Mouse (Mus musculus): ENCODE results near the gene Acot4. TPM values are rescaled to one million over a fixed set of nuclear protein-coding genes. Genes with fewer than 3 reads are reported as not detected.
"Not testable (repeated sequence)": the region's sequence is repeated elsewhere in the genome, so short reads cannot be mapped to it uniquely, and the experiment has no call there.

Gene Acot4
- polyA plus RNA-seq, 1 experiment from 2014 or later = 0.17 TPM

DNA sequence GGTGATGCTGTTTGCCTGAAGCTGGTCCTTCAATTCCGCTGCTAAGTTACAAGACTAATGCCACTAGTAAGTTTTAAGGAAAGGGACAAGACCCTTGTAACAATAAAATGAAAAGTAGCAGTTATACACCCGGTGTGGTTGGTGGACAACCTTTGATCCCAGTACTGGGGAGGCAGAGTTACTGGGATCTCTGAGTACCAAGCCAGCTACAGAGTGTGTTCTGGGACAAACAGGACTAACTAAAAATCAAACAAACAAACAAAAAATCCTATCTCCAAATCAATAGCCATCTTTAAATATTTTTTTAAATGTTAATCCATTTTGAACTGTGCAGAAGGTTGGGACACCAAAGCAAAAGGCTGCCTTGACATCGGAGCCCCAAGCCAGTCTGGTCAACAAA is 28.0 kb upstream of the Acot4 start:
- Histone ChIP-seq H3K4me3 (peak overlapping the region; percentile 52), H3K27me3 (no peaks in the 10 kb centered on the region), H3K4me1 (peaks cover 16% of the 10 kb centered on the region), H3K9me3 (no peaks in the 10 kb centered on the region), H3K36me3 (peaks cover 3% of the 10 kb centered on the region; the same call in 1 of the 2 replicates), H3K4me2 (peak overlapping the region; percentile 52), H3K27ac (no peak overlapping the region), H3K9ac (no peak overlapping the region)
- ATAC-seq (ENCODE audit: insufficient number of reproducible peaks, low FRiP score, low TSS enrichment, low read depth) = no peak
- WGBS = 71% methylated on average over 3 of the region's 3 CpGs

DNA sequence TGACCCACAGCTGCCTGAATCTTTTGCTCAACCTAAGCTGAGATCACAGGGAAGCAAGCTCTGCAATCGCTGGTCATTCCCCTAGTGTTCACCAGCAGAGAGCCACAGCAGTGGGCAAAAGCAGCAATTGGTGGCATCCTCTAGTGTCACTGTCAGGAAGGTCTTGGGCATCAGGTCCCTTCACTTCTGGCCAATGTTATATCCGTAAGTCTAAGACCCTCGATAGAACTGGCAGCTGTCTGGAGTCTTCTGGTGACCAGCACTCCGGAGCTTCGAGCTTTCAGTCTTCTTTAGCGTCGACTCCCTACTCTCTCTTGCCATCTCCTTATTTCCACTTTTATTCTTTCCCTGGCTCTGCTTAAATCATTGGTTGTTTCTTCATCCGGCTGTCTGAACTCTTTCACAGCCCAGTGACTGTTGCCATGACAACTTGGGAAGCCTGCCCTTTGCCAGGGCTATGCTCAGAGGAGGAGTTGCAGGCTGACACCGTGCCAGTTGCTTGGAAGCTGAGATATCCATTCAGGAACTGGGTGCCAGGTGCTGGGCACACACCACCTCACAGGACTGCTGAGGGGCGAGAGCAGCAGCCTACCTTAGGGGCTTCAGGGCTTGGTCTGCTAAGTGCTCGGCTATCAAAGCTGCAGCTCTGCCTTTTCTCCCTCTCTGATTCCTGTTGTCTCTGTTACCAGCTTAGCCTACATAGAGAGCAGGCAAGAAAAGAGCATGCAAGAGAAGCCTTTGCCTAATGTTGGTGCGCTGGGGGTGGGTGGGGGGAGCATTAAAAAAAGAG is 26.7 kb upstream of the Acot4 start:
- Histone ChIP-seq H3K9ac (no peak overlapping the region), H3K4me3 (no peak overlapping the region), H3K27me3 (no peaks in the 10 kb centered on the region), H3K4me1 (peaks cover 16% of the 10 kb centered on the region), H3K9me3 (no peaks in the 10 kb centered on the region), H3K36me3 (peaks cover 7% of the 10 kb centered on the region; the same call in 1 of the 2 replicates), H3K4me2 (0 out of 2 replicates have a peak overlapping the region, but pooled peaks have one; percentile 15), H3K27ac (no peak overlapping the region)
- 54% methylated on average over 12 of the region's 12 CpGs for WGBS
- ATAC-seq (ENCODE audit: insufficient number of reproducible peaks, low FRiP score, low TSS enrichment, low read depth) = no peak

DNA sequence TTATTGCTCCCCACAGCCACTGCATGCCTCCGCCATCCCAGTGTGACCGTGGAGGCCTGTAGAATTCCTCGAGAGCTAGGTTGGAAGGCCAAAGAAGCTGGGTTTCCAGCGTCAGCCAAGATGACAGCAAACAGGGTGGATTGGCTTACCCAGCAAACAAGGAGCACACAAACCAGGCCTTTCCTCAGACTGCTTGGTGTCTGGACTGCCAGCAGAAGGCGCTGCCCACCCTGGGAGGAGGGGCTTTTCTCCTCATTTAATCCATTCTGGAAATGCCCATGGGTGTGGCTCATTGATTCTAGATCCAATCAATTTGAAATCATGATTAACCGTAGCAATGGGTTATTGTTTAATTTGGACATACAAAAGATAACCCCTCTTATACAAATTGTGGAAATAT is 25.0 kb upstream of the Acot4 start:
- Histone ChIP-seq H3K27me3 (no peaks in the 10 kb centered on the region), H3K4me3 (no peak overlapping the region), H3K4me2 (no peak overlapping the region), H3K36me3 (peaks cover 7% of the 10 kb centered on the region; the same call in 1 of the 2 replicates), H3K9me3 (no peaks in the 10 kb centered on the region), H3K27ac (no peak overlapping the region), H3K9ac (no peak overlapping the region), H3K4me1 (peaks cover 16% of the 10 kb centered on the region)
- no peak for ATAC-seq (ENCODE audit: insufficient number of reproducible peaks, low FRiP score, low TSS enrichment, low read depth)
- 73% methylated on average over 6 of the region's 6 CpGs for WGBS

DNA sequence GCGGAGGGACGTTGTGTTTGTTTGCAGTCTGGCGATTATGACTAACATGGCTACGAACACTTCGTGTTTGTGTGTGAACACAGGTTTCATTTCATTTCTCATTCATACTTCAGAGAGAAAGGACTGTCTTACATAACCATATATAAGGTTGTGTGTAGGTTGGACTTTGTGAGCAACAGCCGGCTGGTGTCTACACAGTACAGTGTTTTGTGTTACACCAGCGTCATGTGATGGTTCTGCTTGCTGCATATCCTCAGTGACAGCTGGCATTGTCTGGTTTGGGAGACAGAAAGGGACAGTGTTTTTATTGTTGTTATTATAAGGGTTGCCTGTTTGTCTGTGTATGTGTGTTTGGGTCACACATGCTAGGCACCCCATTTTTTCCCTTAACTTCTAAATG is 24.5 kb upstream of the Acot4 start:
- Histone ChIP-seq H3K4me3 (no peak overlapping the region), H3K27ac (no peak overlapping the region), H3K4me1 (peaks cover 12% of the 10 kb centered on the region), H3K4me2 (no peak overlapping the region), H3K9me3 (no peaks in the 10 kb centered on the region), H3K36me3 (peaks cover 7% of the 10 kb centered on the region; the same call in 1 of the 2 replicates), H3K27me3 (no peaks in the 10 kb centered on the region), H3K9ac (no peak overlapping the region)
- 93% methylated on average over 7 of the region's 7 CpGs for WGBS
- ATAC-seq (ENCODE audit: insufficient number of reproducible peaks, low FRiP score, low TSS enrichment, low read depth) = no peak

DNA sequence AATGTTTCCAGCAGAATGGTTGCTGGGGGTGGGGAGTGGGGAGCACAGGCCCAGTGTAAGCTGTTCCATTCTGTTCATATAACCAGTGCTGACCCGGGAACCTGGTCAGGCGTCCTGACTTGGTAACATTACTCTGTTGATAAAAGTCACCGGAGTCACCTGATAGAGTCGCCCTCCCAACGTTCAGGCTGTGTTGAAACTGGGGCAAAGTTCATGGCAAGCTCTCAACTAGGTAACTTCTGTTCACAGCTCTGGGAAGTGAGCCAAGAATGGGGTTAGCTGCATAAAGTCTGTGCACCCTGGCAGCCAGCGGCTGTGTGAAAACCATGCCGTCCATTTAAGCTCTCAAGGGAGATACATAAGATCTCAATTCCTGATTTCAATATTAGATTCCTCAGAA is 17.7 kb upstream of the Acot4 start:
- ATAC-seq (ENCODE audit: insufficient number of reproducible peaks, low FRiP score, low TSS enrichment, low read depth); H3K4me2 ChIP-seq; H3K27me3 ChIP-seq: not testable (repeated sequence)

DNA sequence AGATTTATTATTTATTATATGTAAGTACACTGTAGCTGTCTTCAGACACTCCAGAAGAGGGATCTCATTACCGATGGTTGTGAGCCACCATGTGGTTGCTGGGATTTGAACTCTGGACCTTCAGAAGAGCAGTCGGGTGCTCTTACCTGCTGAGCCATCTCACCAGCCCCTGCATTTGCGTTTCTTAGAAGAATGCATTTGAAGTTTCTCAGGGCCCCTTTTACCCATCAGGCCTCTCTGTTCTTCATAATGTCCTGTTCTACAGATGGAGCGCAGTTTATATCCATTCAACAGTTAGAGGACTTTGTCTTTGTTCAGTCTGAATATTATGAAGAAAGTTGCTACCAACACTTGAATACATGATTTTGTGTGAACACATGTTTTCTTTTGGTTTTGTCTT is 15.9 kb upstream of the Acot4 start:
- 96% methylated on average over 4 of the region's 4 CpGs for WGBS

More for the DNA sequence above, 17.7 kb upstream of the Acot4 start:
- H3K4me1 ChIP-seq, H3K4me3 ChIP-seq, H3K9me3 ChIP-seq, H3K9ac ChIP-seq, H3K27ac ChIP-seq, H3K36me3 ChIP-seq: not testable (repeated sequence)
- 37% methylated on average over 7 of the region's 7 CpGs for WGBS

DNA sequence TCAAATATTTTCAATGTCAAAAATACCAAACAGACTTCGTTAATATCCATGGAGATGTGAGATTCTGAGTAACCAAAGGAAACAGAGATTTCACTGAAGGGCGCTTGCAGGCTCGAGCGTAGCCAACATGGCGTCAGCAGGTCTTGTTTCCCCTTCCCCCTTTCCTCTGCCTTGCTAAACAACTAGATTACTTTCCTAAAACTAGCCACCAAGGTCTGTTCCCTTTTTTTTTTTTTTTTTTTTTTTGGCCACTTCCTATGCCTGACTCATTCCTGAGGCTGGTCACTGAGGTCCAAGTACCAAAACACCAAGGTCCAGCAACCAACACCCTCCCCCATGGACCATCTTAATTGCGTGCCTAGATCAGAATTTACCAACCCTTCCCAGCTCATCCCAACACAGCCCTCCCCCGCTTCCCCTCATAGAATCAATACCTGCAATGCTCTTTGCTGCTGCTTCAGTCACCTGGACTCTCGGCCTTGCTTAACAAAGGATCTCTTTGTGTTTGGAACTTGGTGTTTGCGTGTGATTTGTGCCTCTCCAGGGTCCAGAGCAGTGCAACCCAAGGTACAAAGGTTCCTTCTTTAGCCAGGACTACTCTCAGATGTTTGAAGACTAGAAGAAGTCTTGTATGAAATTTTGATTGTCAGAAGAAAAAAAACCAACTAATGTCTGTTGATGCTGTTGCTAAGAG is 15.0 kb upstream of the Acot4 start:
- Histone ChIP-seq H3K4me2 (no peak overlapping the region), H3K27ac (no peak overlapping the region), H3K36me3 (no peaks in the 10 kb centered on the region), H3K4me1 (no peaks in the 10 kb centered on the region), H3K9me3 (no peaks in the 10 kb centered on the region), H3K4me3 (no peak overlapping the region), H3K9ac (no peak overlapping the region), H3K27me3 (no peaks in the 10 kb centered on the region)
- no peak for ATAC-seq (ENCODE audit: insufficient number of reproducible peaks, low FRiP score, low TSS enrichment, low read depth)
- 78% methylated on average over 9 of the region's 9 CpGs for WGBS

More for the DNA sequence above, 15.9 kb upstream of the Acot4 start:
- not testable (repeated sequence) for ATAC-seq (ENCODE audit: insufficient number of reproducible peaks, low FRiP score, low TSS enrichment, low read depth); H3K4me1 ChIP-seq; H3K9me3 ChIP-seq; H3K27me3 ChIP-seq; H3K4me2 ChIP-seq; H3K4me3 ChIP-seq; H3K9ac ChIP-seq; H3K27ac ChIP-seq; H3K36me3 ChIP-seq

DNA sequence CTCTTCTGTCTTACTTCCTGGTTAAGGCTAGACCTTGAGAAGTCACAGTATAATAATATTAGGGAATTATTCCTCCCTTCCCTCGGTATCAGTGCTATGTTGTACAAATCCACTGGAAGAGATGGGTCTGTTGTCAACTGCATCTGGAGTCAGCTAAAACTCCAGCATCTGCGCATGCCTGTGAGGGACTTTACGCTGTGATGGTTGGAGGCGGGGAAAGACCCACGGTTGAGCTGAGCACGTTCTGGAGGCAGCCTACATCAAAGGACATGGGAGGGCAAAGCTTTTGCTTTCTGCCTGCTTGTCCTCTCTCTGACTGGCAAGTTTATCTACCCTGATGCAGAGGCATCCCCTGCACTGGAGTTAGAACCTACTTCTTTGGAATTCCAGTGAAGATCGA is 12.3 kb upstream of the Acot4 start:
- Histone ChIP-seq H3K4me2 (no peak overlapping the region), H3K9ac (no peak overlapping the region), H3K36me3 (no peaks in the 10 kb centered on the region), H3K4me3 (no peak overlapping the region), H3K27ac (no peak overlapping the region), H3K27me3 (no peaks in the 10 kb centered on the region), H3K4me1 (no peaks in the 10 kb centered on the region), H3K9me3 (no peaks in the 10 kb centered on the region)
- no peak for ATAC-seq (ENCODE audit: insufficient number of reproducible peaks, low FRiP score, low TSS enrichment, low read depth)
- WGBS = 81% methylated on average over 7 of the region's 7 CpGs

DNA sequence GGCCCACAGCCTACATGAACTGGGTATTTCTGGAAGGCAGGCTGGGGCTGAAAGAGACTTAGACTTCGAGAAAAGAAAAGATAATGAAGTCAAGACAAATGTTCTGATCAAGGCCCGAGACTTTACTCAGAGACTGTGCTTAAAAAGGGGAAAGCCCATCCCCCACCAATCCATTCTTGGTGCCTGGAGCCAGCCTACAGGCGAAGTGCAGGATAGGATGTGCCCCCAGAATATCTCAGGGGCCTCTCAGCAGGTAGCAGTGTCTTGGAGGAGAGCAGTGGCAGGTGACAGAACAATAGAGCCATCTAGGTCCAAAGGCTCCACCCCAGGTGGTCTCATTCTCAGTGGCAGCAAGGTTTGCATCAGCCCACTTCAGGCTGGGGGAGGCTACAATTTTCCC is 9.9 kb upstream of the Acot4 start:
- H3K9ac ChIP-seq; ATAC-seq (ENCODE audit: insufficient number of reproducible peaks, low FRiP score, low TSS enrichment, low read depth); H3K9me3 ChIP-seq; H3K4me1 ChIP-seq; H3K27me3 ChIP-seq; H3K36me3 ChIP-seq; H3K4me2 ChIP-seq; H3K4me3 ChIP-seq; H3K27ac ChIP-seq: not testable (repeated sequence)
- whole genome bisulfite sequencing = 68% methylated on average over 3 of the region's 3 CpGs

DNA sequence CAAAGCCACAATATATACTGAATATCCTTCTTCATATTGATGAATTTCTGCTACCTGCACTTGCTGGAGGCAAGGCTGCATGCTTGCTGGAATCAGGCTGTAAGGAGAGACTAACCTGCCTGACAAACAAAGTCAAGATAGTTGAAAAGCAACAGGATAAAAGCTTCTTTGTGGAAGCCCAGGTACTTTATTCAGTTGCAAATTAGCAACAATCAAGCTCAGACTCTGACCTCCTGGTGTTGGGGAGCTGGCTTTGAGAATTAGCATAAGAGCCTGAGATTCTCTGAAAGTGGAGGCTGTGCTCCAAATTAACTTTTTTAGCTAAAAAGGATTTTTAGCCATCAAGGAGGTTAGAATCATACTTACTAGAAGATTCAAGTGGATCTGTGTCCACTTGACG is 9.1 kb upstream of the Acot4 start:
- not testable (repeated sequence) for H3K27ac ChIP-seq; H3K9me3 ChIP-seq; ATAC-seq (ENCODE audit: insufficient number of reproducible peaks, low FRiP score, low TSS enrichment, low read depth); H3K9ac ChIP-seq; H3K4me1 ChIP-seq; H3K4me3 ChIP-seq; H3K36me3 ChIP-seq; H3K4me2 ChIP-seq; H3K27me3 ChIP-seq
- 100% methylated on average over 1 of the region's 1 CpGs for WGBS

DNA sequence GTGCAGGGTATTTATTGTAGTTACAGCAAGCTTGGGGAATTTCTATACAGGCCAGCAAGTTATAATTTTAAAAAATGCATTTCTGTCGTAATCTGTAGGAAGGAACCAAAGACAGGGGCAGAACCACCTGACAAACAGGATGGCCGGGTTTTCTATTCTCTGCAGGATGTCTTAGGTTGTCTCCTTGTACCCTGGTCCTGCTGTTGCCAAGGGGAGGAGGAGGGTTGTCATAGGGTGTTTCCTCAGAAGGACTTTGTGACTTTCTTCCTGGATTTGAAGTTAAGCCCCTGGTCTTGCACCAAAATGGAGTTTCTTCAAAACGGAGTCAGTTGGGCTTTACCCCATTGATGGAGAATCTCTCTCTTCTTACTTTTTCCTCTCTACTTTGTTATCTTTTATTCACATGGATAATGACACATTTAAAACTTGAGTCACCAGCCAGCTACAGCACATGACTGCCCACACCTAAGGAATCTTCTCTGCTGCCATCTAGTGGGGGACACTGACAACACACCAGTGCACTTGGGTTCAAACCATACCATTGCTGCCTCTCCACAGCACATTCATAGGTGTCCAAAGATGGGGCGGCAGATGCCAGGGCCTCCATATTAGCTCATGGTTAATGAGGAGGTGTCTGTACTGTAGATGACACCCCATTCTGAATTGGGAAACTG is 7.4 kb upstream of the Acot4 start:
- Histone ChIP-seq H3K36me3 (no peaks in the 10 kb centered on the region), H3K9me3 (no peaks in the 10 kb centered on the region), H3K4me2 (no peak overlapping the region), H3K4me3 (no peak overlapping the region), H3K4me1 (no peaks in the 10 kb centered on the region), H3K27me3 (no peaks in the 10 kb centered on the region), H3K27ac (no peak overlapping the region), H3K9ac (no peak overlapping the region)
- ATAC-seq (ENCODE audit: insufficient number of reproducible peaks, low FRiP score, low TSS enrichment, low read depth) = no peak
- 63% methylated on average over 4 of the region's 4 CpGs for WGBS

DNA sequence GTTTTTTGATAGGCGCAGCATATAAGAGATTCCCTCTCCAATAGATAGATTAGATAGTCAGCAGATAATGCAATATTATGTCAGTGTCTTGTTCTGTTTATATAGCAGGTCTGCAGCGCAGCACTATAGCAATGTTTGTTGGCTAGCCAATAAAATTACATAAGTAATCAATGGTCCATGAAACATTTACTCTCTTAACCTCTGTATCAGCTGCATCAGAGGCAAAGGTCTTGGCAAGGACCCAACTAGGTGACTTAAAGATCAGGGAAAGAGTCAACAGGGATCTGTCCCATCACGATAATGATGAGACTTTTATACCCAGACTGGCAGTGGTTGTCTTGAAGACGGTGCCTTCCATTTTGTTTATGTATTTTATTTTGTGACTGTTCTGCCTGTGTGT is 5.3 kb upstream of the Acot4 start:
- no peak overlapping the region for H3K9ac ChIP-seq
- no peaks in the 10 kb centered on the region for H3K27me3 ChIP-seq
- H3K36me3 ChIP-seq = no peaks in the 10 kb centered on the region
- WGBS = 93% methylated on average over 4 of the region's 4 CpGs
- H3K4me1 ChIP-seq = no peaks in the 10 kb centered on the region
- no peak for ATAC-seq (ENCODE audit: insufficient number of reproducible peaks, low FRiP score, low TSS enrichment, low read depth)
- H3K27ac ChIP-seq = no peak overlapping the region
- no peak overlapping the region for H3K4me3 ChIP-seq
- no peak overlapping the region for H3K4me2 ChIP-seq
- no peaks in the 10 kb centered on the region for H3K9me3 ChIP-seq

Measured in limb, embryonic 15.5 days (tissue).